Mouse (Mus musculus): ENCODE results near the gene Slc39a2.

DNA sequence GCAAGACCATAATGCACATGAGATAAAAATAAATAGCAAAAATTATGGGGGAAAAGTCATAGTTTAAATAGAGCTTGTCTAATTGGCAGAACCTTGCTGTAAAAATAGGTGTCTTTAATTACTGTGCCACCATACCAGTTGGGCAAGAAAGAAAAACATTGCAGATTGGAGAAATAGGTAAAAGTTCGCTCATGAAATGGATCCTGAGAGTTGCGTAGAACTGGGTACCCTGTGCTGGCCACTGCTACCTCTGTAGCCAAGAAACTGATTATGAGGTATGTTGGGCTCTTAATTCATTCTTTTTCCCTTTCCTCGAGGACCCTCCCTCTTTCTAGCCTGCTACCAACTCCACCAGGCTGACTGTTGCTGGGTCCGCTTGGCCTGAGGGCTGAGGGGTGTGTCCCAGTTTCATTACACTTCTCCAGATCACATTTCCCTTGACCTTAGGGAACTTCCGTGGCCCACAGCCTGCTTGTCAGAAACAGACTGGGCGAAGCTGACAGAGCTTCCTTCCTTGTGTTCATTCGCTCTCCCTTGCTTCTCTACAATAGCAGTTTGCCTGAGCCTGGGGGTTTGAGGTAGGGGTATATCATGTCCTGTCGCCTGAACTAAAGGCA is 48.4 kb downstream of the Slc39a2 start:
- TF ChIP-seq MAX (IDR thresholded peaks at IDR 0.05; ENCODE audit: low read depth) (no peak), POLR2A (IDR thresholded peaks at IDR 0.05; ENCODE audit: insufficient read length, low read depth) (no peak), USF1 (IDR thresholded peaks at IDR 0.05; ENCODE audit: low read depth) (no peak), E2F4 (IDR thresholded peaks at IDR 0.05; ENCODE audit: insufficient read depth) (no peak), MYOD1 (IDR thresholded peaks at IDR 0.05; ENCODE audit: control insufficient read depth in 1 of 3, insufficient read length in 2 of 3, low read depth in 2 of 3) (no peak), SRF (IDR thresholded peaks at IDR 0.05; ENCODE audit: control insufficient read depth, insufficient read length, low read depth) (no peak), TCF12 (IDR thresholded peaks at IDR 0.05; ENCODE audit: insufficient read depth, poor library complexity, severe bottlenecking) (no peak), CEBPB (IDR thresholded peaks at IDR 0.05; ENCODE audit: insufficient read depth, poor library complexity, severe bottlenecking) (no peak)
